Comparison of ENCODE assay signal across 9 mouse cellular contexts in genomic region chr4:62659861-62660553, GRCm38 (mm10).
DNase-seq lines count a peak whose midpoint lies in the region; ATAC-seq lines count a peak whose summit lies in the region.
"Had no signal": no experiment of that assay in that cellular context is flagged by ENCODE, and none has a peak within 500 bp of the region (broad histone marks: within the 10 kb centered on the region; RNA-seq: fewer than 3 reads in every experiment).

No protein-coding gene starts in this region.

- DNase-seq in heart, adult 11 months: no peak
- peak; percentile 68 for DNase-seq in embryo, embryonic 10.5 days (ENCODE audit: low spot score)
- DNase-seq in neural tube, embryonic 10.5 days (ENCODE audit: extremely low spot score, low spot score): peak; percentile 61
- no peak for DNase-seq in testis, postnatal 10 days (ENCODE audit: low spot score)
- DNase-seq in urinary bladder, postnatal 10 days (ENCODE audit: low spot score): no peak

- H3K27me3 ChIP-seq in heart, embryonic 16.5 days (ENCODE audit: control insufficient read depth, insufficient read depth, low read length): no peaks in the 10 kb centered on the region
- no peaks in the 10 kb centered on the region for H3K27me3 ChIP-seq in hindbrain, embryonic 13.5 days
- H3K27me3 ChIP-seq: liver, embryonic 15.5 days had no signal

- peak; percentile 8; the same call in 1 of the 2 replicates for ATAC-seq in heart, embryonic 16.5 days (replicated peaks; ENCODE audit: extremely low read depth, insufficient read depth, low FRiP score)
- no peak for ATAC-seq in hindbrain, embryonic 13.5 days (ENCODE audit: low FRiP score)
- ATAC-seq in cerebellum, adult (ENCODE audit: insufficient number of reproducible peaks, low FRiP score, low TSS enrichment): no peak

- no peak overlapping the region for H3K4me2 ChIP-seq in heart, embryonic 16.5 days (ENCODE audit: low read depth, low read length)
- H3K4me2 ChIP-seq in hindbrain, embryonic 13.5 days: 0 out of 2 replicates have a peak overlapping the region, but pooled peaks have one; percentile 2
- H3K4me2 ChIP-seq: liver, embryonic 15.5 days had no signal

- no peaks in the 10 kb centered on the region for H3K36me3 ChIP-seq in heart, embryonic 16.5 days (ENCODE audit: control insufficient read depth, insufficient read depth)
- no peaks in the 10 kb centered on the region for H3K36me3 ChIP-seq in hindbrain, embryonic 13.5 days
- H3K36me3 ChIP-seq: liver, embryonic 15.5 days had no signal

- peaks cover 40% of the 10 kb centered on the region for H3K4me1 ChIP-seq in heart, embryonic 16.5 days (ENCODE audit: control insufficient read depth, insufficient read depth, low read length)
- peaks cover 54% of the 10 kb centered on the region for H3K4me1 ChIP-seq in hindbrain, embryonic 13.5 days (replicated peaks)

- 35% methylated on average over 14 of the region's 14 CpGs for WGBS in heart, embryonic 16.5 days
- WGBS in hindbrain, embryonic 13.5 days: 12% methylated on average over 14 of the region's 14 CpGs

- H3K9me3 ChIP-seq in heart, embryonic 16.5 days (replicated peaks; ENCODE audit: control insufficient read depth, low read length): no peaks in the 10 kb centered on the region
- no peaks in the 10 kb centered on the region for H3K9me3 ChIP-seq in hindbrain, embryonic 13.5 days
- H3K9me3 ChIP-seq: liver, embryonic 15.5 days had no signal

- no peak overlapping the region for H3K9ac ChIP-seq in heart, embryonic 16.5 days (ENCODE audit: low read length)
- H3K9ac ChIP-seq in hindbrain, embryonic 13.5 days: 0 out of 2 replicates have a peak overlapping the region, but pooled peaks have one; percentile 29
- H3K9ac ChIP-seq: liver, embryonic 15.5 days had no signal

- peak overlapping the region; percentile 52 for H3K27ac ChIP-seq in heart, embryonic 16.5 days (ENCODE audit: low read length)
- peak overlapping the region; percentile 50 for H3K27ac ChIP-seq in hindbrain, embryonic 13.5 days
- H3K27ac ChIP-seq: liver, embryonic 15.5 days had no signal

- H3K4me3 ChIP-seq in heart, embryonic 16.5 days (ENCODE audit: low read length): no peak overlapping the region
- no peak overlapping the region for H3K4me3 ChIP-seq in hindbrain, embryonic 13.5 days
- H3K4me3 ChIP-seq: liver, embryonic 15.5 days had no signal

Comparison
In these comparisons a context has a peak if more than half of its experiments do, and no peak if none do; other contexts are left out.
1. DNase-seq: peak in embryo, embryonic 10.5 days (single experiment) and neural tube, embryonic 10.5 days (single experiment); none in heart, adult 11 months (single experiment), testis, postnatal 10 days (single experiment) and urinary bladder, postnatal 10 days (single experiment).